ENCODE assay signal across 8 mouse cellular contexts in genomic region chr1:98095991-98096330, GRCm38 (mm10). TPM values are rescaled to one million over a fixed set of nuclear protein-coding genes. Genes with fewer than 3 reads are reported as not detected.
DNase-seq lines count a peak whose midpoint lies in the region; ATAC-seq and TF ChIP-seq lines count a peak whose summit lies in the region.

No protein-coding gene starts in this region.

- H3K27me3 ChIP-seq in kidney, embryonic 14.5 days (ENCODE audit: control insufficient read depth, insufficient read depth, low read length), result no peaks in the 10 kb centered on the region
- no peaks in the 10 kb centered on the region for H3K27me3 ChIP-seq in hindbrain, embryonic 16.5 days (replicated peaks; ENCODE audit: control insufficient read depth, insufficient read depth, low read length)
- no peaks in the 10 kb centered on the region for H3K27me3 ChIP-seq in midbrain, postnatal 0 days (ENCODE audit: insufficient read depth, low read length)

- H3K4me1 ChIP-seq in kidney, embryonic 14.5 days (ENCODE audit: control insufficient read depth, insufficient read depth, low read length), result no peaks in the 10 kb centered on the region
- H3K4me1 ChIP-seq in brown adipose tissue, adult 24 weeks (ENCODE audit: control insufficient read depth, insufficient read depth, insufficient read length, low read length), result no peaks in the 10 kb centered on the region
- H3K4me1 ChIP-seq in hindbrain, embryonic 16.5 days (ENCODE audit: control insufficient read depth, insufficient read depth, low read depth, low read length), result peaks cover 6% of the 10 kb centered on the region; the same call in 1 of the 2 replicates
- no peaks in the 10 kb centered on the region for H3K4me1 ChIP-seq in midbrain, postnatal 0 days (ENCODE audit: insufficient read depth, low read length)

- no peaks in the 10 kb centered on the region for H3K9me3 ChIP-seq in kidney, embryonic 14.5 days (ENCODE audit: control insufficient read depth, low read length)
- H3K9me3 ChIP-seq in hindbrain, embryonic 16.5 days (ENCODE audit: control insufficient read depth, low read length), result no peaks in the 10 kb centered on the region
- H3K9me3 ChIP-seq in midbrain, postnatal 0 days (ENCODE audit: low read length), result no peaks in the 10 kb centered on the region

- no peak for TF ChIP-seq CTCF in midbrain, postnatal 0 days (IDR thresholded peaks at IDR 0.05)

- peak; percentile 2; the same call in 1 of the 2 replicates for ATAC-seq in kidney, embryonic 14.5 days (ENCODE audit: low FRiP score, low TSS enrichment)
- no peak for ATAC-seq in hindbrain, embryonic 16.5 days
- no peak for ATAC-seq in midbrain, postnatal 0 days (ENCODE audit: low FRiP score)

- WGBS in kidney, embryonic 14.5 days, result 41% methylated on average over 9 of the region's 9 CpGs
- WGBS in hindbrain, embryonic 16.5 days, result 39% methylated on average over 9 of the region's 9 CpGs
- WGBS in midbrain, postnatal 0 days, result 35% methylated on average over 9 of the region's 9 CpGs

- H3K4me2 ChIP-seq in kidney, embryonic 14.5 days (replicated peaks; ENCODE audit: low read depth, low read length), result peak overlapping the region; percentile 53
- H3K4me2 ChIP-seq in hindbrain, embryonic 16.5 days (ENCODE audit: low read length), result peak overlapping the region; percentile 88
- peak overlapping the region; percentile 88 for H3K4me2 ChIP-seq in midbrain, postnatal 0 days (ENCODE audit: low read depth, low read length, poor library complexity, severe bottlenecking)

- no peaks in the 10 kb centered on the region for H3K36me3 ChIP-seq in kidney, embryonic 14.5 days (ENCODE audit: control insufficient read depth, insufficient read depth, low read length)
- no peaks in the 10 kb centered on the region for H3K36me3 ChIP-seq in hindbrain, embryonic 16.5 days (ENCODE audit: control insufficient read depth, insufficient read depth, low read length)
- no peaks in the 10 kb centered on the region for H3K36me3 ChIP-seq in midbrain, postnatal 0 days (ENCODE audit: insufficient read depth, low read length)

- peak overlapping the region; percentile 61 for H3K4me3 ChIP-seq in kidney, embryonic 14.5 days (ENCODE audit: low read length)
- peak overlapping the region; percentile 91 for H3K4me3 ChIP-seq in brown adipose tissue, adult 24 weeks (ENCODE audit: insufficient read depth, low read depth, low read length)
- peak overlapping the region; percentile 81 for H3K4me3 ChIP-seq in hindbrain, embryonic 16.5 days (ENCODE audit: low read length)
- peak overlapping the region; percentile 85 for H3K4me3 ChIP-seq in midbrain, postnatal 0 days (ENCODE audit: low read depth, low read length)

- H3K27ac ChIP-seq in kidney, embryonic 14.5 days (ENCODE audit: low read depth, low read length), result peak overlapping the region; percentile 37; the same call in 1 of the 2 replicates
- no peak overlapping the region; the same call in 1 of the 2 replicates for H3K27ac ChIP-seq in brown adipose tissue, adult 24 weeks (replicated peaks; ENCODE audit: low read depth, low read length)
- no peak overlapping the region for H3K27ac ChIP-seq in hindbrain, embryonic 16.5 days (ENCODE audit: low read depth, low read length)
- H3K27ac ChIP-seq in midbrain, postnatal 0 days (ENCODE audit: low read depth, low read length), result peak overlapping the region; percentile 85; the same call in 1 of the 2 replicates

- H3K9ac ChIP-seq in kidney, embryonic 14.5 days (ENCODE audit: low read depth, low read length), result peak overlapping the region; percentile 63
- peak overlapping the region; percentile 89 for H3K9ac ChIP-seq in hindbrain, embryonic 16.5 days (ENCODE audit: low read depth, low read length)
- H3K9ac ChIP-seq in midbrain, postnatal 0 days (replicated peaks; ENCODE audit: low read length, poor library complexity, severe bottlenecking), result peak overlapping the region; percentile 87

- no peak for DNase-seq in kidney, postnatal 25 days
- DNase-seq in midbrain, postnatal 0 days (ENCODE audit: low spot score), result no peak
- no peak for DNase-seq in left cerebral cortex, adult 9 months (ENCODE audit: low spot score in 2 of 2)
- DNase-seq in c-Kit-positive CD71-positive TER-119-positive erythroid progenitor cells, embryonic 14.5 days (ENCODE audit: low spot score), result no peak
- DNase-seq in kidney, adult 18-20 months, result no peak

RNA-seq across cellular contexts. Expression of gene Pam, which starts 0.5 kb away (rescaled TPM):
- polyA plus RNA-seq in kidney, embryonic 14.5 days (2014; fragmentation: Nextera tagmentation; extraction: Ambion mirVana), result 28.2 and 31.9 TPM in 2 replicates
- polyA plus RNA-seq in brown adipose tissue, adult 24 weeks (2012; ENCODE audit: insufficient read depth, insufficient read length, missing spikeins), result 14.5 and 18.2 TPM in 2 replicates
- 22.3 and 25.1 TPM in 2 replicates for polyA plus RNA-seq in hindbrain, embryonic 16.5 days (2015; fragmentation: Nextera tagmentation; extraction: Ambion mirVana)
- 104 and 125 TPM in 2 replicates for total RNA-seq in midbrain, postnatal 0 days (2014; rRNA removed)
- 38.8 and 46.6 TPM in 2 replicates for polyA plus RNA-seq in midbrain, postnatal 0 days (2015; fragmentation: Nextera tagmentation; extraction: Ambion mirVana)

Comparison
In these comparisons a context has a peak if more than half of its experiments do, and no peak if none do; other contexts are left out.
1. H3K27ac ChIP-seq: peak in kidney, embryonic 14.5 days (single experiment) and midbrain, postnatal 0 days (single experiment); none in brown adipose tissue, adult 24 weeks (single experiment) and hindbrain, embryonic 16.5 days (single experiment).
2. Peak in every context shown above with its lines, with median percentiles within 50 percentile points of each other: H3K4me2 ChIP-seq, H3K4me3 ChIP-seq and H3K9ac ChIP-seq.